Mouse (Mus musculus): ENCODE measurements at regions not wholly inside any gene's neighbourhood (a gene's known extent, or its start where the extent isn't known, plus 50 kb on each side); places are given as distances from the start of the nearest gene placed in this dataset.
"Not testable (repeated sequence)": the region's sequence is repeated elsewhere in the genome, so short reads cannot be mapped to it uniquely, and the experiment has no call there.

GRCm38 (mm10) chr15:38433386-38433785 is 1008.0 kb downstream of the 4930447A16Rik start:
- Histone ChIP-seq H3K27ac (ENCODE audit: insufficient read depth, low read depth, low read length) (no peak overlapping the region), H3K4me3 (ENCODE audit: low read depth, low read length) (no peak overlapping the region), H3K4me1 (ENCODE audit: control insufficient read depth, insufficient read depth, insufficient read length, low read length) (peaks cover 5% of the 10 kb centered on the region; the same call in 1 of the 2 replicates), H3K36me3 (ENCODE audit: control insufficient read depth, insufficient read depth, low read length) (no peaks in the 10 kb centered on the region), H3K27me3 (ENCODE audit: control insufficient read depth, insufficient read depth, low read length) (no peaks in the 10 kb centered on the region)
- TF ChIP-seq CTCF (IDR thresholded peaks at IDR 0.05; ENCODE audit: extremely low read depth, insufficient read length, insufficient replicate concordance, low read depth, low read length) (no peak), POLR2A (IDR thresholded peaks at IDR 0.05; ENCODE audit: low read depth, low read length) (no peak)
- 55% methylated on average over 7 of the region's 7 CpGs for WGBS

DNA sequence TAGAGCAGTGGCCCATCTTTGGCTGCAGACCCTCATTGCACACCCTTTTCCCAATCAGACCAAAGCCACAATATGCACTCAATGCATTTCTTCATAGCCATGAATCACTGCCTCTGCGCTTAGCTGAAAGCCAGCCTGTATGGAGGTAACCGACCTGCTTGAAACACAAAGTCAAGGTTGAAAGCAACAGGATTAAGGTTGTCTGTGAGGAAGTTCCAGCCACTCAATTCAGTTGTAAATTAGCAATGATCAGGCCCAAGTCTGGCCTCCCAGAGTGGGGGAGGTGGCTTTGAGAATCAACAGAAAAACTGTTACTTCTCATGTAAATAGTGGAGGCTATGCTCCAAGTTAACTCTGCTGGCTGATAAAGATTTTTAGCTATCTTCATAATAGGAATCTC is 1008.9 kb downstream of the 4930447A16Rik start:
- 98% methylated on average over 2 of the region's 2 CpGs for WGBS
- H3K36me3 ChIP-seq (ENCODE audit: control insufficient read depth, insufficient read depth, low read length); H3K27me3 ChIP-seq (ENCODE audit: control insufficient read depth, insufficient read depth, low read length); H3K4me1 ChIP-seq (ENCODE audit: control insufficient read depth, insufficient read depth, insufficient read length, low read length); H3K27ac ChIP-seq (ENCODE audit: insufficient read depth, low read depth, low read length); H3K4me3 ChIP-seq (ENCODE audit: low read depth, low read length): not testable (repeated sequence)
